Mouse (Mus musculus): ENCODE results near the gene Orai3. TPM values are rescaled to one million over a fixed set of nuclear protein-coding genes. Genes with fewer than 3 reads are reported as not detected.
"Not testable (repeated sequence)": the region's sequence is repeated elsewhere in the genome, so short reads cannot be mapped to it uniquely, and the experiment has no call there.

The Orai3 gene
- polyA plus RNA-seq (2014; fragmentation: Nextera tagmentation; extraction: Ambion mirVana), result 6.6 and 7.1 TPM in 2 replicates

DNA sequence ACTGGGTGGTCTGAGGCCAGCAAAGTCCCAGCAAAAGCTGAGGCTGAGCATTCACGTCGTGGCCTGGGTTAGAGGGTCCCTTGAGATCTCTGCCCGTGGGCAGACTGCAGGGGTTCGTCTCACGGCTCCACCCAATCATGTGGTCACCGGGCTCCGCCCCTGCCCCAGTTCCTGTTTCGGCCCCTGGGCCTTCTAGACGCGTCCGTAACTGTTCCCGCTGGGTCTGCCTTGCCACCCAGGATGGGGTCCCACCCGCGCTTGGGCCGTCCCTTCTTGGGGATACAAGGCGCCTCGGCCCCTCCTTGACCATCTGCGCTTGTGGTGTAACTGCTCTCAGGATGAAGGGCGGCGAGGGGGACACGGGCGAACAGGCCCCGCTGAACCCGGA lies at the start of gene Orai3:
Orai3 (plus strand) TSS at position 165 of the 388 bp plus-strand sequence.
- no peaks in the 10 kb centered on the region for H3K9me3 ChIP-seq (ENCODE audit: control insufficient read depth, low read length)
- peak within 1 kb of the TSS; percentile 53; the same call in 1 of the 2 replicates for H3K27ac ChIP-seq (ENCODE audit: low read depth, low read length)
- H3K4me2 ChIP-seq (ENCODE audit: low read depth, low read length, severe bottlenecking), result peak within 1 kb of the TSS; percentile 63
- H3K4me3 ChIP-seq (ENCODE audit: low read depth, low read length), result peak within 1 kb of the TSS; percentile 35
- DNase-seq (ENCODE audit: low spot score) (peak; percentile 83), ATAC-seq (replicated peaks; ENCODE audit: low FRiP score) (peak; percentile 62)
- WGBS, result under 1% methylated on average over 24 of the region's 24 CpGs
- H3K4me1 ChIP-seq (replicated peaks; ENCODE audit: control insufficient read depth, insufficient read depth, low read length), result peaks cover 14% of the 10 kb centered on the region; the same call in 1 of the 2 replicates
- H3K9ac ChIP-seq (ENCODE audit: low read length), result peak within 1 kb of the TSS; percentile 65
- peaks cover 5% of the 10 kb centered on the region; the same call in 1 of the 2 replicates for H3K36me3 ChIP-seq (ENCODE audit: control insufficient read depth, insufficient read depth, low read length)
- no peaks in the 10 kb centered on the region for H3K27me3 ChIP-seq (ENCODE audit: control insufficient read depth, insufficient read depth, low read length)

DNA sequence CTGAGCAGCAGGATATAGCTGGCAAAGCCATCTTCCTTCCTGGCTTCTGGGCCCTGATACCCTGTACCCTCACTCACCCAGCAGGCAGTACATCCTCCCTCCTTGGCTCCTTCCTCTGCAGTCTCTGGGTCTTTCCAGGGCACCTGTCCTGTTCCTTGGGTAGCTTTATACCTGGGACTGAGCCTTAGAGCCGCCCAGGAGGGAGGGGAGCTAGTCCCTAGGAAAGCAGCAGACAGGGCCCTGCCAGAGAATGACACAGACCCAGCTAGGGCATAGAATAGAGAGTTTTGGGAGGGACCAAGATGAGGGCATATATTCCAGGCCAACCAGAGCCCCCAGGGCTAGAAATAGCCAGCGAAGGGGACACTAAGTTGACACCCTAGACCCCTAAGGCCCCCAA lies 44.1 kb upstream of the Orai3 start:
- Histone ChIP-seq H3K9ac (ENCODE audit: low read length) (no peak overlapping the region), H3K4me3 (ENCODE audit: low read depth, low read length) (no peak overlapping the region), H3K9me3 (ENCODE audit: control insufficient read depth, low read length) (no peaks in the 10 kb centered on the region), H3K4me1 (replicated peaks; ENCODE audit: control insufficient read depth, insufficient read depth, low read length) (no peaks in the 10 kb centered on the region), H3K27me3 (ENCODE audit: control insufficient read depth, insufficient read depth, low read length) (no peaks in the 10 kb centered on the region), H3K4me2 (ENCODE audit: low read depth, low read length, severe bottlenecking) (no peak overlapping the region), H3K36me3 (ENCODE audit: control insufficient read depth, insufficient read depth, low read length) (no peaks in the 10 kb centered on the region), H3K27ac (ENCODE audit: low read depth, low read length) (no peak overlapping the region)
- WGBS, result 24% methylated on average over 2 of the region's 2 CpGs
- DNase-seq (ENCODE audit: low spot score) (no peak), ATAC-seq (replicated peaks; ENCODE audit: low FRiP score) (no peak)

DNA sequence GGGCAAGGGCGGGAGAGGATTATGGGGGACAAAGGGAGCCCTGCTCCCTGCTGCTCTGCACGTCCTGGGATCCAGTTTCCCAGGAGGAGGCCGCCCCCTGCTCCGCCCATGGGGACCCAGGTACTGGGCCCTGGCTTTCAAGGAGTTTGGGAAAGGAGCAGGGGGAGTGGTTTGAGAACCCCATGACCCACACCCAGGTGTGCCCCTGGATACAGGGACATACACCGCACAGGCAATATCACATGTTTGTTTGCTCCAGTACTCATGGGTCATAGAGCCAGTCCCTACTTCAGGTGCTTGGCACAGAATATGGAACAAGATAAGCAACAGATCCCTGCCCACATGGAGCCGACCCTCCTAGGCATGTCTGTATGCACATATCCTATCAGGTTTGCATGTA lies 43.7 kb upstream of the Orai3 start:
- WGBS, result 44% methylated on average over 6 of the region's 6 CpGs
- no peaks in the 10 kb centered on the region for H3K9me3 ChIP-seq (ENCODE audit: control insufficient read depth, low read length)
- no peak overlapping the region for H3K4me2 ChIP-seq (ENCODE audit: low read depth, low read length, severe bottlenecking)

DNA sequence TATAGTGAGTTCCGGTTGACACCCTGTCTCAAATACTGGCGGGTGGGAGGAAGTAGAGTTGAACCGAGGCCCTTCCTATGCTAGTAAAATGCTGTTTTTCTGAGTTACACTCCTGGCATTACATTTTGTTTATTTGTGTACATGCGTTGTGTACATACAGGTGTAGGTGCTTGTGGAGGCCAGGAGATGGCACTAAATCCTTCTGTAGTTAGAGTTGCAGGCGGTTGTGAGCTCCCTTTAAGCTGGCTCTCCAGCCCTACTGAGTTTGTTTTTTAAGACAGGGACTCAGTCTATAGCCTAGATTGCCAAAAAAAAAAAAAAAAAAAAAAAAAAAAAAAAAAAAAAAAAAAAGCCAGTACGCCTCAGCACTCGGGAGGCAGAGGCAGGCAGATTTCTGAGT lies 41.7 kb upstream of the Orai3 start:
- DNase-seq (ENCODE audit: low spot score) (no peak), ATAC-seq (replicated peaks; ENCODE audit: low FRiP score) (no peak)
- no peak overlapping the region for H3K27ac ChIP-seq (ENCODE audit: low read depth, low read length)
- no peak overlapping the region for H3K4me2 ChIP-seq (ENCODE audit: low read depth, low read length, severe bottlenecking)
- no peak overlapping the region for H3K4me3 ChIP-seq (ENCODE audit: low read depth, low read length)
- H3K4me1 ChIP-seq (replicated peaks; ENCODE audit: control insufficient read depth, insufficient read depth, low read length), result no peaks in the 10 kb centered on the region
- no peaks in the 10 kb centered on the region for H3K9me3 ChIP-seq (ENCODE audit: control insufficient read depth, low read length)
- H3K9ac ChIP-seq (ENCODE audit: low read length), result no peak overlapping the region
- H3K36me3 ChIP-seq (ENCODE audit: control insufficient read depth, insufficient read depth, low read length), result no peaks in the 10 kb centered on the region
- H3K27me3 ChIP-seq (ENCODE audit: control insufficient read depth, insufficient read depth, low read length), result no peaks in the 10 kb centered on the region
- WGBS, result 92% methylated on average over 7 of the region's 7 CpGs

More for the DNA sequence above, 43.7 kb upstream of the Orai3 start:
- Histone ChIP-seq H3K9ac (ENCODE audit: low read length) (no peak overlapping the region), H3K4me1 (replicated peaks; ENCODE audit: control insufficient read depth, insufficient read depth, low read length) (no peaks in the 10 kb centered on the region), H3K27me3 (ENCODE audit: control insufficient read depth, insufficient read depth, low read length) (no peaks in the 10 kb centered on the region), H3K36me3 (ENCODE audit: control insufficient read depth, insufficient read depth, low read length) (no peaks in the 10 kb centered on the region), H3K27ac (ENCODE audit: low read depth, low read length) (no peak overlapping the region), H3K4me3 (ENCODE audit: low read depth, low read length) (no peak overlapping the region)
- ATAC-seq (replicated peaks; ENCODE audit: low FRiP score), result no peak
- no peak for DNase-seq (ENCODE audit: low spot score)

DNA sequence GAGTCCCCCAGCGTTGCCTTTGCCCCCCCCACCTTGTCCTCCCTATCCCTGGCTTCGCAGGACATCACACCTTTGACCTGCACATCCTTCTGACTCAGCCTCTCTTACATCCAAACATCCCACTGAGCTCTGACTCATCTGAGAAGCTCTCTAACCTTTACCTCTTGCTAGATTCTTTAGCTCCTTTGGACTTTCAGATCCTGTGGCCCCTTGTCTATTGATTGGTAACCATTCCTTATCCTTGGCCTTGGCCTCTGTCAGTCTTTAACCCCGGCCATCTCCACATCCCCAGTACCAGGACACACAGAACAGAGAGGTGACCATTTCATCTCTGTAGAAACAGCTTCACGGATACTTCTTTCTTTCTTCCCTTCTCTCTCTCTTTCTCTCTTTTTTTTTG lies 39.4 kb upstream of the Orai3 start:
- no peak overlapping the region for H3K4me2 ChIP-seq (ENCODE audit: low read depth, low read length, severe bottlenecking)
- H3K4me3 ChIP-seq (ENCODE audit: low read depth, low read length), result no peak overlapping the region
- no peaks in the 10 kb centered on the region for H3K27me3 ChIP-seq (ENCODE audit: control insufficient read depth, insufficient read depth, low read length)
- no peaks in the 10 kb centered on the region for H3K36me3 ChIP-seq (ENCODE audit: control insufficient read depth, insufficient read depth, low read length)
- H3K4me1 ChIP-seq (replicated peaks; ENCODE audit: control insufficient read depth, insufficient read depth, low read length), result no peaks in the 10 kb centered on the region
- ATAC-seq (replicated peaks; ENCODE audit: low FRiP score) (no peak), DNase-seq (ENCODE audit: low spot score) (no peak)
- no peaks in the 10 kb centered on the region for H3K9me3 ChIP-seq (ENCODE audit: control insufficient read depth, low read length)
- 75% methylated on average over 4 of the region's 4 CpGs for WGBS
- no peak overlapping the region for H3K27ac ChIP-seq (ENCODE audit: low read depth, low read length)
- H3K9ac ChIP-seq (ENCODE audit: low read length), result no peak overlapping the region

DNA sequence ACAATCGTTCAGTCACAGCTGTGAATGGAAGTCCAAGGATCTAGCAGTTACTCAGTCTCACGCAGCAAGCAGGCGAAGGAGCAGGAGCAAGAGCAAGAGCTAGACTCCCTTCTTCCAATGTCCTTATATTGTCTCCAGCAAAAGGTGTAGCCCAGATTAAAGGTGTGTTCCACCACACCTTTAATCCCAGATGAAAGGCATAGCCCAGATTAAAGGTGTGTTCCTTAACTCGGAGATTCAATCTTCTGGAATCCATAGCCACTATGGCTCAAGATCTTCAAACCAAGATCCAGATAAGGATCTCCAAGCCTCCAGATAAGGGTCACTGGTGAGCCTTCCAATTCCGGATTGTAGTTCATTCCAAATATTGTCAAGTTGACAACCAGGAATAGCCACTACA lies 37.5 kb upstream of the Orai3 start, which contains the start of gene Ctf2:
Ctf2 (minus strand) TSS at position 101 of the 400 bp plus-strand sequence.
- H3K4me2 ChIP-seq (ENCODE audit: low read depth, low read length, severe bottlenecking); H3K36me3 ChIP-seq (ENCODE audit: control insufficient read depth, insufficient read depth, low read length); DNase-seq (ENCODE audit: low spot score); H3K27ac ChIP-seq (ENCODE audit: low read depth, low read length); H3K4me1 ChIP-seq (replicated peaks; ENCODE audit: control insufficient read depth, insufficient read depth, low read length); H3K27me3 ChIP-seq (ENCODE audit: control insufficient read depth, insufficient read depth, low read length); H3K9me3 ChIP-seq (ENCODE audit: control insufficient read depth, low read length); H3K4me3 ChIP-seq (ENCODE audit: low read depth, low read length); ATAC-seq (replicated peaks; ENCODE audit: low FRiP score); H3K9ac ChIP-seq (ENCODE audit: low read length): not testable (repeated sequence)
- WGBS, result no CpG with 5 or more reads among the region's 5 CpGs

DNA sequence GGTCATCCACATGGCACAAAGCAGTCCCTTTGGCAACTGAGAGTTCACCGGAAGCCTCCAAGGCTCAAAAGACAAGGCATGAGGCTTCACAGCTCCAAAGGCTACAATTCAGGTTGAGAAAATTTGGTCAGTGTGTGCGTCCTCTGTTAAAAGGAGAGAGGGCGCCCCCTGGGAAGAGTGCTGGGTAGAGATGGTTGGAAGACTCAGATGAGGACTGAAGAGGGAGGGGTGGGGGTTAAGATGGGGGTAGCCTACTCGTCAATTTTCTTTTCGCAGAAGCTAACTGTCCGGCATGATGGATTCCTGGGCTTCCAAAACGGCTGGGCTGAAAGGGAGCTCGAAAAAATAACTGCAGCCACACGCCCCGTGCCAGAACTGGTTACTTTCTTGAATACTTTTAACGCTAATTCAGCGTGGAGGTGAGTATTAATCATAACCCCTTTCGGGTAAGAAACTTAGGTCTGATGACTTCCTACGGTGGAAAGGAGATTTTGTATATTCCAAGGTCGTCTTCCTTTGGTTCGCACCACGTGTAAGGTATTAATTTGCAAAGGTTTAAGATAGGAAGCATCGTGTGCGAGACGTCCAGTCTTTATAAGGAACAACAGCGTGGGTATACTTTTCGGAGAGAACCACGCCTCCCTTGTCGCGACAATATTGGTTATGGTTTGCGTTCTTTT lies 25.1 kb upstream of the Orai3 start, which contains the start of gene Fbxl19:
Fbxl19 (plus strand) TSS at position 178 of the 680 bp plus-strand sequence.
- Histone ChIP-seq H3K4me3 (ENCODE audit: low read depth, low read length) (peak within 1 kb of the TSS; percentile 88), H3K9ac (ENCODE audit: low read length) (peak within 1 kb of the TSS; percentile 89), H3K36me3 (ENCODE audit: control insufficient read depth, insufficient read depth, low read length) (no peaks in the 10 kb centered on the region; the same call in 1 of the 2 replicates), H3K27ac (ENCODE audit: low read depth, low read length) (peak within 1 kb of the TSS; percentile 90), H3K4me1 (replicated peaks; ENCODE audit: control insufficient read depth, insufficient read depth, low read length) (no peaks in the 10 kb centered on the region; the same call in 1 of the 2 replicates), H3K9me3 (ENCODE audit: control insufficient read depth, low read length) (no peaks in the 10 kb centered on the region), H3K27me3 (ENCODE audit: control insufficient read depth, insufficient read depth, low read length) (no peaks in the 10 kb centered on the region), H3K4me2 (ENCODE audit: low read depth, low read length, severe bottlenecking) (peak within 1 kb of the TSS; percentile 82)
- DNase-seq (ENCODE audit: low spot score), result peak; percentile 82
- ATAC-seq (replicated peaks; ENCODE audit: low FRiP score), result no peak
- WGBS, result 1% methylated on average over 26 of the region's 26 CpGs

DNA sequence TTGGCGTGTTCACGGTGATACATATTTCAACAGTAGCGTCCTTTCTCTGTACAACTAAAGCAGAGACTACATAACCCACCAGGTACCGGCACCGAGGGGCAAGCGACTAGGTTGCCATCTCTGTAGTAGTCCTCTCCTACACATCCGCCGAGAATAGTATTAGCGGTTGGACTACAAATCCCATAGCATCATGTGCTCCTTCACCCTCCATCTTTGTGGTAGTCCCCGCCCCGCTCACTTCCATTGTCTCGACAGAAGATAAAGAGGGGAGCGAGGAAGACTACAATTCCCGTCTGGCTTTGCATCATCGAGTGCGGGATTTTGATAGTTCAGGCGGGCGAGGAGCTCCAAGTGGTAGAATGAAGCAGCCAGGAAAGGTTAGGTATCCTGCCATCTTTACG lies 24.4 kb upstream of the Orai3 start:
- Histone ChIP-seq H3K27ac (ENCODE audit: low read depth, low read length) (peak overlapping the region; percentile 90), H3K9ac (ENCODE audit: low read length) (peak overlapping the region; percentile 89), H3K4me2 (ENCODE audit: low read depth, low read length, severe bottlenecking) (peak overlapping the region; percentile 82), H3K4me3 (ENCODE audit: low read depth, low read length) (peak overlapping the region; percentile 88), H3K36me3 (ENCODE audit: control insufficient read depth, insufficient read depth, low read length) (no peaks in the 10 kb centered on the region; the same call in 1 of the 2 replicates), H3K4me1 (replicated peaks; ENCODE audit: control insufficient read depth, insufficient read depth, low read length) (no peaks in the 10 kb centered on the region; the same call in 1 of the 2 replicates), H3K27me3 (ENCODE audit: control insufficient read depth, insufficient read depth, low read length) (no peaks in the 10 kb centered on the region), H3K9me3 (ENCODE audit: control insufficient read depth, low read length) (no peaks in the 10 kb centered on the region)
- WGBS, result under 1% methylated on average over 19 of the region's 19 CpGs
- DNase-seq (ENCODE audit: low spot score) (peak; percentile 93), ATAC-seq (replicated peaks; ENCODE audit: low FRiP score) (peak; percentile 80)
